ENCODE assay signal across 16 mouse cellular contexts in genomic region chr17:29257001-29257511, GRCm38 (mm10). TPM values are rescaled to one million over a fixed set of nuclear protein-coding genes. Genes with fewer than 3 reads are reported as not detected.
DNase-seq lines count a peak whose midpoint lies in the region; ATAC-seq and TF ChIP-seq lines count a peak whose summit lies in the region.
"Had no signal": no experiment of that assay in that cellular context is flagged by ENCODE, and none has a peak within 500 bp of the region (broad histone marks: within the 10 kb centered on the region; RNA-seq: fewer than 3 reads in every experiment).

No protein-coding gene starts in this region.

- peaks cover 28% of the 10 kb centered on the region for H3K4me1 ChIP-seq in kidney, adult 2 months (ENCODE audit: control insufficient read depth, insufficient read depth, low read length)
- peaks cover 43% of the 10 kb centered on the region for H3K4me1 ChIP-seq in kidney, embryonic 16.5 days (ENCODE audit: insufficient read depth, low read length)
- peaks cover 4% of the 10 kb centered on the region for H3K4me1 ChIP-seq in lung, postnatal 0 days (ENCODE audit: insufficient read depth, low read depth, low read length)
- peaks cover 84% of the 10 kb centered on the region for H3K4me1 ChIP-seq in heart, embryonic 12.5 days (replicated peaks)

- no peaks in the 10 kb centered on the region for H3K36me3 ChIP-seq in kidney, adult 2 months (ENCODE audit: control insufficient read depth, insufficient read depth, low read length)
- peaks cover 36% of the 10 kb centered on the region for H3K36me3 ChIP-seq in kidney, embryonic 16.5 days (ENCODE audit: insufficient read depth, low read length)
- H3K36me3 ChIP-seq in lung, postnatal 0 days (ENCODE audit: insufficient read depth, low read length), result no peaks in the 10 kb centered on the region
- peaks cover 73% of the 10 kb centered on the region for H3K36me3 ChIP-seq in heart, embryonic 12.5 days

- H3K27me3 ChIP-seq in kidney, adult 2 months (replicated peaks; ENCODE audit: control insufficient read depth, insufficient read depth, low read length), result no peaks in the 10 kb centered on the region
- H3K27me3 ChIP-seq in kidney, embryonic 16.5 days (ENCODE audit: insufficient read depth, low read length), result no peaks in the 10 kb centered on the region
- no peaks in the 10 kb centered on the region for H3K27me3 ChIP-seq in lung, postnatal 0 days (replicated peaks; ENCODE audit: insufficient read depth, low read length)
- no peaks in the 10 kb centered on the region for H3K27me3 ChIP-seq in heart, embryonic 12.5 days (replicated peaks)
- H3K27me3 ChIP-seq: hindbrain, embryonic 15.5 days had no signal

- ATAC-seq in kidney, embryonic 16.5 days (ENCODE audit: low FRiP score, low TSS enrichment), result no peak
- no peak for ATAC-seq in lung, postnatal 0 days
- peak; percentile 70 for ATAC-seq in heart, embryonic 12.5 days (ENCODE audit: insufficient number of reproducible peaks, low FRiP score)
- ATAC-seq: forebrain, embryonic 14.5 days had no signal

- H3K9ac ChIP-seq in kidney, embryonic 16.5 days (replicated peaks; ENCODE audit: low read length), result no peak overlapping the region
- no peak overlapping the region for H3K9ac ChIP-seq in lung, postnatal 0 days (replicated peaks; ENCODE audit: low read depth)
- peak overlapping the region; percentile 47; the same call in 1 of the 2 replicates for H3K9ac ChIP-seq in heart, embryonic 12.5 days
- H3K9ac ChIP-seq: hindbrain, embryonic 15.5 days had no signal

- no peak overlapping the region for H3K4me3 ChIP-seq in kidney, adult 2 months (ENCODE audit: insufficient read depth, low read depth, low read length)
- H3K4me3 ChIP-seq in kidney, embryonic 16.5 days (ENCODE audit: low read length), result no peak overlapping the region
- no peak overlapping the region for H3K4me3 ChIP-seq in lung, postnatal 0 days (ENCODE audit: low read depth, low read length)
- no peak overlapping the region for H3K4me3 ChIP-seq in heart, embryonic 12.5 days
- H3K4me3 ChIP-seq: hindbrain, embryonic 15.5 days; midbrain, embryonic 10.5 days; myocyte had no signal

- 52% methylated on average over 10 of the region's 10 CpGs for WGBS in kidney, adult 2 months
- 81% methylated on average over 10 of the region's 10 CpGs for WGBS in kidney, embryonic 16.5 days
- 78% methylated on average over 10 of the region's 10 CpGs for WGBS in lung, postnatal 0 days
- whole genome bisulfite sequencing in heart, embryonic 12.5 days, result 56% methylated on average over 10 of the region's 10 CpGs

- TF ChIP-seq EP300 in lung, postnatal 0 days (IDR thresholded peaks at IDR 0.05), result no peak

- TF ChIP-seq CTCF in kidney, adult 2 months (conservative IDR thresholded peaks at IDR 0.05; ENCODE audit: insufficient read depth, insufficient read length, low read depth, low read length), result no peak
- no peak for TF ChIP-seq CTCF in lung, postnatal 0 days (IDR thresholded peaks at IDR 0.05)

- no peaks in the 10 kb centered on the region for H3K9me3 ChIP-seq in kidney, embryonic 16.5 days (ENCODE audit: low read length)
- no peaks in the 10 kb centered on the region for H3K9me3 ChIP-seq in lung, postnatal 0 days (ENCODE audit: low read length)
- no peaks in the 10 kb centered on the region for H3K9me3 ChIP-seq in heart, embryonic 12.5 days (replicated peaks)
- H3K9me3 ChIP-seq: hindbrain, embryonic 15.5 days; midbrain, embryonic 10.5 days had no signal

- H3K27ac ChIP-seq in kidney, adult 2 months (ENCODE audit: insufficient read depth, low read depth, low read length), result peak overlapping the region; percentile 72
- H3K27ac ChIP-seq in kidney, embryonic 16.5 days (ENCODE audit: low read length), result no peak overlapping the region
- 0 out of 2 replicates have a peak overlapping the region, but pooled peaks have one; percentile 9 for H3K27ac ChIP-seq in lung, postnatal 0 days (ENCODE audit: low read length)
- H3K27ac ChIP-seq in heart, embryonic 12.5 days (ENCODE audit: poor library complexity, severe bottlenecking), result peak overlapping the region; percentile 90
- H3K27ac ChIP-seq: hindbrain, embryonic 15.5 days; midbrain, embryonic 10.5 days had no signal

- peak; percentile 44 for DNase-seq in kidney, adult 2 months
- no peak for DNase-seq in lung, postnatal 0 days (ENCODE audit: low spot score)
- DNase-seq in lung, postnatal 36 days, result no peak
- DNase-seq in heart, postnatal 4 days, result peak; percentile 80
- DNase-seq in right cerebral cortex, postnatal 25 days, result no peak
- no peak for DNase-seq in retina, embryonic 14.5 days (ENCODE audit: low spot score)
- DNase-seq: gastrocnemius, postnatal 10 days; kidney, postnatal 10 days; left cerebral cortex, postnatal 4 days; right cerebral cortex, postnatal 14 days had no signal

- H3K4me2 ChIP-seq in kidney, embryonic 16.5 days (replicated peaks; ENCODE audit: low read depth, low read length), result no peak overlapping the region
- H3K4me2 ChIP-seq in lung, postnatal 0 days (replicated peaks; ENCODE audit: low read depth, low read length), result no peak overlapping the region
- peak overlapping the region; percentile 38 for H3K4me2 ChIP-seq in heart, embryonic 12.5 days
- H3K4me2 ChIP-seq: hindbrain, embryonic 15.5 days had no signal

- no peak for TF ChIP-seq POLR2A in kidney, adult 2 months (IDR thresholded peaks at IDR 0.05; ENCODE audit: low read depth, low read length)

RNA-seq across cellular contexts. Expression of gene Ppil1, which starts 6.9 kb away (rescaled TPM):
- 21.5 and 23.5 TPM in 2 replicates for polyA plus RNA-seq in kidney, adult 2 months (2012; rRNA removed)
- polyA plus RNA-seq in kidney, embryonic 16.5 days (2015; fragmentation: Nextera tagmentation; extraction: Ambion mirVana), result 167 and 186 TPM in 2 replicates
- polyA plus RNA-seq in lung, postnatal 0 days (2015; fragmentation: Nextera tagmentation; extraction: Ambion mirVana), result 39.7 and 44.5 TPM in 2 replicates
- polyA plus RNA-seq in heart, embryonic 12.5 days (2016; fragmentation: Nextera tagmentation; extraction: Ambion mirVana), result 101 and 112 TPM in 2 replicates
- total RNA-seq in heart, postnatal 4 days (2021), result 10 to 100 TPM; 39.5 to 39.6 TPM

RNA-seq across cellular contexts. Expression of gene BC004004, which starts 11.5 kb away (rescaled TPM):
- 219 and 228 TPM in 2 replicates for polyA plus RNA-seq in kidney, adult 2 months (2012; rRNA removed)
- polyA plus RNA-seq in kidney, embryonic 16.5 days (2015; fragmentation: Nextera tagmentation; extraction: Ambion mirVana), result 85.6 TPM in 2 replicates
- polyA plus RNA-seq in lung, postnatal 0 days (2015; fragmentation: Nextera tagmentation; extraction: Ambion mirVana), result 105 and 109 TPM in 2 replicates
- polyA plus RNA-seq in heart, embryonic 12.5 days (2016; fragmentation: Nextera tagmentation; extraction: Ambion mirVana), result 80.0 and 87.6 TPM in 2 replicates
- 100 to 1,000 TPM; 158 to 161 TPM for total RNA-seq in heart, postnatal 4 days (2021)

RNA-seq across cellular contexts. Expression of gene Cpne5, which starts 19.1 kb away (rescaled TPM):
- polyA plus RNA-seq in kidney, adult 2 months (2012; rRNA removed), result 0.78 and 1.2 TPM in 2 replicates
- polyA plus RNA-seq in kidney, embryonic 16.5 days (2015; fragmentation: Nextera tagmentation; extraction: Ambion mirVana), result 8.2 and 10.0 TPM in 2 replicates
- polyA plus RNA-seq in lung, postnatal 0 days (2015; fragmentation: Nextera tagmentation; extraction: Ambion mirVana), result 0.57 and 0.63 TPM in 2 replicates
- polyA plus RNA-seq in heart, embryonic 12.5 days (2016; fragmentation: Nextera tagmentation; extraction: Ambion mirVana), result 20.4 and 24.1 TPM in 2 replicates
- 1 to 10 TPM; 5.9 to 8.4 TPM for total RNA-seq in heart, postnatal 4 days (2021)

Comparison
In these comparisons a context has a peak if more than half of its experiments do, and no peak if none do; other contexts are left out.
1. DNase-seq: peak in kidney, adult 2 months (single experiment) and heart, postnatal 4 days (single experiment); none in lung, postnatal 0 days (single experiment), lung, postnatal 36 days (single experiment), right cerebral cortex, postnatal 25 days (single experiment) and retina, embryonic 14.5 days (single experiment).